Mouse (Mus musculus) kidney, postnatal 0 days (tissue): Measurements from ENCODE around the gene Dmbt1. TPM values are rescaled to one million over a fixed set of nuclear protein-coding genes. Genes with fewer than 3 reads are reported as not detected.
A peak's percentile ranks its signal among the peaks of the same experiment; 100 is the strongest.

ENCODE experiments used
- ATAC-seq: fragments of 200-750 bp; cut with Nextera tagmentation; replicated peaks from 2 replicates; pipeline ENCODE4 v1.8.0; 2017; ENCODE audit warnings: low read depth, moderate number of reproducible peaks, moderate TSS enrichment, moderate library complexity; ENCODE audit not compliant: low FRiP score
- DNase-seq: peaks from one replicate; pipeline ENCODE4 v3.0.0-alpha.2; 2016; ENCODE audit warnings: low spot score
- H3K27ac ChIP-seq: fragments of 300-500 bp; sonication (generic); 2 replicates; pipeline ENCODE4 v1.5.1; 2014; ENCODE audit warnings: mild to moderate bottlenecking
- H3K27me3 ChIP-seq: fragments of 300-500 bp; sonication (generic); 2 replicates; pipeline ENCODE4 v1.6.1; 2014; ENCODE audit warnings: low read length, mixed read lengths; ENCODE audit not compliant: insufficient read depth
- H3K36me3 ChIP-seq: fragments of 300-500 bp; sonication (generic); 2 replicates; pipeline ENCODE4 v1.6.1; 2014; ENCODE audit warnings: low read length, mixed read lengths; ENCODE audit not compliant: insufficient read depth
- H3K4me1 ChIP-seq: fragments of 300-500 bp; sonication (generic); replicated peaks from 2 replicates; pipeline ENCODE4 v1.6.1; 2014; ENCODE audit warnings: antibody characterized with exemption, low read length, mixed read lengths; ENCODE audit not compliant: insufficient read depth
- H3K4me2 ChIP-seq: fragments of 300-500 bp; sonication (generic); 2 replicates; pipeline ENCODE4 v1.6.1; 2014; ENCODE audit warnings: mild to moderate bottlenecking, low read length, moderate library complexity, mixed read lengths
- H3K4me3 ChIP-seq: fragments of 300-500 bp; sonication (generic); replicated peaks from 2 replicates; pipeline ENCODE4 v1.5.1; 2014; ENCODE audit warnings: low read depth, low read length
- H3K9ac ChIP-seq: fragments of 300-500 bp; sonication (generic); 2 replicates; pipeline ENCODE4 v1.6.1; 2014; ENCODE audit warnings: low read depth, low read length
- H3K9me3 ChIP-seq: fragments of 300-500 bp; sonication (generic); replicated peaks from 2 replicates; pipeline ENCODE4 v1.6.1; 2016; ENCODE audit warnings: low read length, inconsistent platforms, mixed read lengths
- CTCF ChIP-seq: IDR thresholded peaks from 2 replicates; pipeline ENCODE4 v1.5.1; 2016; ENCODE audit warnings: antibody characterized with exemption, low read depth, mild to moderate bottlenecking, moderate library complexity
- WGBS: fragments of 180-500 bp; shearing (Covaris S2); extraction: QIAGEN DNeasy Blood & Tissue Kit; methylation state at CpG from one replicate; pipeline ENCODE4 v1.1.7; 2014; 5-methylcytosine and 5-hydroxymethylcytosine counted together
- polyA plus RNA-seq: library from polyadenylated mRNA; unstranded; fragments of >200 nt; fragmentation: Nextera tagmentation; extraction: Ambion mirVana; gene quantifications from 2 replicates; pipeline ENCODE4 v1.2.1, GENCODE M21; 2015

Dmbt1 gene
- not detected in 2 replicates for polyA plus RNA-seq

GRCm38 (mm10) chr7:131031755-131032154 is at the start of gene Dmbt1:
Gene Dmbt1, plus strand, starts transcription at chr7:131032053.
- no peak within 1 kb of the TSS for H3K9ac ChIP-seq
- no peaks in the 10 kb centered on the region for H3K27me3 ChIP-seq
- H3K27ac ChIP-seq: no peak within 1 kb of the TSS
- WGBS: 56% methylated on average over 5 of the region's 5 CpGs
- no peaks in the 10 kb centered on the region for H3K4me1 ChIP-seq
- ATAC-seq (no peak), DNase-seq (no peak)
- H3K4me3 ChIP-seq: no peak within 1 kb of the TSS
- H3K36me3 ChIP-seq: no peaks in the 10 kb centered on the region
- no peak for TF ChIP-seq CTCF
- no peak within 1 kb of the TSS for H3K4me2 ChIP-seq
- no peaks in the 10 kb centered on the region for H3K9me3 ChIP-seq

- H3K9ac ChIP-seq: no peak overlapping the region
- H3K27ac ChIP-seq: no peak overlapping the region
- TF ChIP-seq CTCF: no peak
- no peaks in the 10 kb centered on the region for H3K27me3 ChIP-seq
- H3K36me3 ChIP-seq: no peaks in the 10 kb centered on the region
- no peaks in the 10 kb centered on the region for H3K9me3 ChIP-seq
- no peak overlapping the region for H3K4me3 ChIP-seq
- no peak overlapping the region for H3K4me2 ChIP-seq
- H3K4me1 ChIP-seq: peaks cover 7% of the 10 kb centered on the region; the same call in 1 of the 2 replicates
- ATAC-seq: peak; percentile 69; the same call in 1 of the 2 replicates
- WGBS: 42% methylated on average over 4 of the region's 4 CpGs
- DNase-seq: peak; percentile 54
These were observed 49.5 kb upstream of the Dmbt1 start for GRCm38 (mm10) chr7:130982371-130982770.

GRCm38 (mm10) chr7:130982881-130983280 is 49.0 kb upstream of the Dmbt1 start:
- H3K4me3 ChIP-seq: no peak overlapping the region
- no peak for DNase-seq

GRCm38 (mm10) chr7:130984294-130984693 is 47.6 kb upstream of the Dmbt1 start:
- 64% methylated on average over 7 of the region's 7 CpGs for WGBS
- TF ChIP-seq CTCF: no peak
- no peak overlapping the region for H3K4me3 ChIP-seq
- no peak overlapping the region for H3K27ac ChIP-seq
- no peak overlapping the region for H3K4me2 ChIP-seq
- H3K9me3 ChIP-seq: no peaks in the 10 kb centered on the region
- DNase-seq (peak; percentile 62), ATAC-seq (no peak)
- H3K27me3 ChIP-seq: no peaks in the 10 kb centered on the region
- H3K4me1 ChIP-seq: no peaks in the 10 kb centered on the region
- no peaks in the 10 kb centered on the region for H3K36me3 ChIP-seq
- H3K9ac ChIP-seq: no peak overlapping the region

More at GRCm38 (mm10) chr7:130982881-130983280, 49.0 kb upstream of the Dmbt1 start:
- no peak overlapping the region for H3K27ac ChIP-seq
- peak; percentile 29; the same call in 1 of the 2 replicates for TF ChIP-seq CTCF
- H3K4me2 ChIP-seq: no peak overlapping the region
- no peak for ATAC-seq
- peaks cover 3% of the 10 kb centered on the region; the same call in 1 of the 2 replicates for H3K4me1 ChIP-seq
- no peak overlapping the region for H3K9ac ChIP-seq
- no peaks in the 10 kb centered on the region for H3K27me3 ChIP-seq
- no peaks in the 10 kb centered on the region for H3K9me3 ChIP-seq
- no peaks in the 10 kb centered on the region for H3K36me3 ChIP-seq
- 74% methylated on average over 3 of the region's 3 CpGs for WGBS

GRCm38 (mm10) chr7:130985193-130985592 is 46.7 kb upstream of the Dmbt1 start:
- Histone ChIP-seq H3K4me1 (no peaks in the 10 kb centered on the region), H3K27me3 (no peaks in the 10 kb centered on the region), H3K36me3 (no peaks in the 10 kb centered on the region), H3K4me2 (no peak overlapping the region), H3K4me3 (no peak overlapping the region), H3K27ac (no peak overlapping the region), H3K9me3 (no peaks in the 10 kb centered on the region), H3K9ac (no peak overlapping the region)
- no peak for TF ChIP-seq CTCF
- ATAC-seq: no peak
- DNase-seq: no peak
- WGBS: 70% methylated on average over 12 of the region's 12 CpGs

- Histone ChIP-seq H3K27ac (no peak overlapping the region), H3K27me3 (no peaks in the 10 kb centered on the region), H3K36me3 (no peaks in the 10 kb centered on the region), H3K4me1 (no peaks in the 10 kb centered on the region), H3K4me3 (no peak overlapping the region), H3K4me2 (no peak overlapping the region), H3K9me3 (no peaks in the 10 kb centered on the region), H3K9ac (no peak overlapping the region)
- ATAC-seq (no peak), DNase-seq (peak; percentile 12)
- TF ChIP-seq CTCF: no peak
- 61% methylated on average over 3 of the region's 3 CpGs for WGBS
These were observed 46.1 kb upstream of the Dmbt1 start for GRCm38 (mm10) chr7:130985716-130986115.

GRCm38 (mm10) chr7:130988146-130988545 is 43.7 kb upstream of the Dmbt1 start:
- Histone ChIP-seq H3K9me3 (no peaks in the 10 kb centered on the region), H3K9ac (no peak overlapping the region), H3K27ac (no peak overlapping the region), H3K4me2 (no peak overlapping the region), H3K4me3 (no peak overlapping the region), H3K27me3 (no peaks in the 10 kb centered on the region), H3K36me3 (no peaks in the 10 kb centered on the region), H3K4me1 (no peaks in the 10 kb centered on the region)
- ATAC-seq: no peak
- TF ChIP-seq CTCF: no peak
- 69% methylated on average over 5 of the region's 5 CpGs for WGBS
- DNase-seq: no peak
